Mouse (Mus musculus) limb, embryonic 12.5 days (tissue): ENCODE measurements around the gene Pdha2. TPM values are rescaled to one million over a fixed set of nuclear protein-coding genes. Genes with fewer than 3 reads are reported as not detected.

Source experiments
- ATAC-seq: fragments of 200-750 bp; cut with Nextera tagmentation; 2 replicates; pipeline ENCODE4 v1.8.0; 2017; ENCODE audit warnings: low read depth, moderate TSS enrichment; ENCODE audit not compliant: insufficient number of reproducible peaks, insufficient read depth, low FRiP score, low TSS enrichment
- H3K27ac ChIP-seq: fragments of 300-500 bp; sonication (generic); 2 replicates; pipeline ENCODE4 v1.5.1; 2016; ENCODE audit warnings: mild to moderate bottlenecking, moderate library complexity
- H3K27me3 ChIP-seq: fragments of 300-500 bp; sonication (generic); 2 replicates; pipeline ENCODE4 v1.6.1; 2016; ENCODE audit warnings: mild to moderate bottlenecking, moderate library complexity
- H3K36me3 ChIP-seq: fragments of 300-500 bp; sonication (generic); 2 replicates; pipeline ENCODE4 v1.6.1; 2016; ENCODE audit warnings: mild to moderate bottlenecking, moderate library complexity
- H3K4me1 ChIP-seq: fragments of 300-500 bp; sonication (generic); replicated peaks from 2 replicates; pipeline ENCODE4 v1.6.1; 2016
- H3K4me2 ChIP-seq: fragments of 300-500 bp; sonication (generic); 2 replicates; pipeline ENCODE4 v1.6.1; 2016; ENCODE audit warnings: mild to moderate bottlenecking, moderate library complexity
- H3K4me3 ChIP-seq: fragments of 300-500 bp; sonication (generic); replicated peaks from 2 replicates; pipeline ENCODE4 v1.5.1; 2016; ENCODE audit warnings: mild to moderate bottlenecking
- H3K9ac ChIP-seq: fragments of 300-500 bp; sonication (generic); replicated peaks from 2 replicates; pipeline ENCODE4 v1.6.1; 2016; ENCODE audit warnings: mild to moderate bottlenecking, moderate library complexity
- H3K9me3 ChIP-seq: fragments of 300-500 bp; sonication (generic); 2 replicates; pipeline ENCODE4 v1.6.1; 2016; ENCODE audit warnings: mild to moderate bottlenecking, moderate library complexity
- WGBS: fragments of 180-500 bp; shearing (Covaris S2); methylation state at CpG from one replicate; pipeline ENCODE4 v1.1.7; 2016; 5-methylcytosine and 5-hydroxymethylcytosine counted together
- polyA plus RNA-seq: library from polyadenylated mRNA; unstranded; fragments of >200 nt; fragmentation: Nextera tagmentation; extraction: Ambion mirVana; gene quantifications from 2 replicates; pipeline ENCODE4 v1.2.1, GENCODE M21; 2016

Gene Pdha2
- polyA plus RNA-seq, 1 experiment from 2014 or later: not detected

DNA sequence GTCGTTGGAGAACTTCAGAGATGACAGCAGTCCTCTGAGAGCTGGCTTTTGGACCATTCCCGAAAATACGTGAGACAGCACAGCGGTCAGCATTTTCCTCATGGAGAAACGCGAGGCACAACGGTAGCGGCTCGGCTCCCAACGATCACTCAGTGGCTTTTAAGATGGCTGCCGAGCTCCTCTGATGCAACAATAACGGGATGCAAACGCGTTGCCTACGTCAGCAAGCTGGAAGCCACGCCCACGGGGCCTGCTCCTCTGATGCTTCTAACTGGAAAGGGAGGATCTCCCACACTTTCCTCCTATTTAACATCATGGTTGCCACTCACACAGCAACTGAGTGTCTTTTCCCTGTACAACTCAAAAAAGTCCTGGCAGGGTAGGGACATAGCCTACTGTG is 511 bp downstream of the Pdha2 start:
- no peak for ATAC-seq
- 97% methylated on average over 17 of the region's 17 CpGs for WGBS
- Histone ChIP-seq H3K4me1 (no peaks in the 10 kb centered on the region), H3K9me3 (peaks cover 8% of the 10 kb centered on the region; the same call in 1 of the 2 replicates), H3K9ac (no peak overlapping the region), H3K36me3 (no peaks in the 10 kb centered on the region), H3K27me3 (no peaks in the 10 kb centered on the region), H3K4me3 (no peak overlapping the region), H3K4me2 (no peak overlapping the region), H3K27ac (no peak overlapping the region)

DNA sequence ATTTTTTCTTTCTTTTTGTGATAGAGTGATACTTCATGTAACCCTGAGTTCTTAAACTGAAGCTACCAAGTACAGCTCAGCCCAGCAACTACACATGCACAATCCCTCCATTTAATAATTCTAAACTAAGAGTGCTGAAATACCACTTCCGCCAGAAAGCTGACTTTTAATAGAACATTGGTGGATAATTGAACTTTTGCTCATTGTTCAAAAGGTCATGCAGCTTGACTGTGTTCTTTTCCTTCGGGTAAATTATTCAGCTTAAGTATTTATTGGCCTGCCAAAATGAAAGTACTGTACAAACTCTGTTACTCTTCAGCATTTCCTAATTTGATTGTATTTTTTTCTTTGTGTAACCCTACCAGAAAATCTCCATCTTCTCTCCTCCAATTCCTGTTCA is 10.4 kb downstream of the Pdha2 start:
- WGBS: 70% methylated on average over 2 of the region's 2 CpGs
- Histone ChIP-seq H3K9ac (no peak overlapping the region), H3K36me3 (no peaks in the 10 kb centered on the region), H3K9me3 (no peaks in the 10 kb centered on the region), H3K27me3 (no peaks in the 10 kb centered on the region), H3K4me3 (no peak overlapping the region), H3K27ac (no peak overlapping the region), H3K4me2 (no peak overlapping the region), H3K4me1 (no peaks in the 10 kb centered on the region)
- no peak for ATAC-seq

DNA sequence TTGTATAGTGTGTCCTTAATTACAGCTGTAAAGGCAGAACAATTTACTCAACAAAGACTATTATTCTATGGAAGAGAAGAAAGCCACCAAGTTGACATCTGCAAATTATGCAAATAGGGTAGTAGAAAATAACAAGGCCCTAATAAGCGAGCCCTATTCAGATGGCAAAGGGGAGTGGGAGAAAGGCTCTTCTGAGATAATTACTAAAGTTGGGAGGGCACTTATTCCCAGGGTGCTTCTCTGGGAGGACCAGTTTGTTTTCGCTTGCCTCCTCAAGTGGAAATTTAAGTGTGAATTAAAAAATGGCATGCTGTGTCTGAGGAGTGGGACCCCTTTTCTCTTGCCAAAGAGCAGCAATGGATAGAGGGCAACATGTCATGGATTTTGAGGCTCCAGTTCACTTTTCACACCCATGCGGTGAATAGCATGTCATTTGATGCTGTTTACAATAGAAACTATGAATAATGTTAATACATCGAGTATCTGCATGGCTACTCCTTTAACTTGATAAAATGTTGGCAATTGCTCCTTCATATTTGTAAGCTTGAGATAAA is 14.8 kb downstream of the Pdha2 start:
- Histone ChIP-seq H3K4me2 (no peak overlapping the region), H3K9me3 (no peaks in the 10 kb centered on the region), H3K27ac (no peak overlapping the region), H3K36me3 (no peaks in the 10 kb centered on the region), H3K27me3 (no peaks in the 10 kb centered on the region), H3K4me1 (no peaks in the 10 kb centered on the region), H3K4me3 (no peak overlapping the region), H3K9ac (no peak overlapping the region)
- WGBS: 76% methylated on average over 4 of the region's 4 CpGs
- no peak for ATAC-seq

DNA sequence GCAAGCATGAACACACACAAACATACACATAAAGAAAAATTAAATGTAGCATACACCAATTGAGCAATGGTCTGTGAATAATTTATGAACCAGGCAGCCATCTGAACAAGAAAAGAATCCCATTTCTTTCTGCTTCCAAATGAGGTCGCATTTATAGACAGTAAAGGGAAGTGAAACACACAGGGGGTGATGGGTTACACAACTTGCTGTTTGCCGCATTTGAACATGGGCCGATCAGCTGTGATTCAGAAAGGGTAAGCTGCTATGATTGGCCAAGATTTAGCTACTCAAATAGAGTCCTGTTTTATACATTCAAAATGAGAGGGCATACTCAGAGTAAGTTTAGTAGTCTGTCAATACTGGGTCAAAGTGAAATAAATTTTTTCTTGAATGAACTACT is 20.5 kb downstream of the Pdha2 start:
- Histone ChIP-seq H3K4me1 (no peaks in the 10 kb centered on the region), H3K36me3 (no peaks in the 10 kb centered on the region), H3K4me2 (no peak overlapping the region), H3K27ac (no peak overlapping the region), H3K4me3 (no peak overlapping the region), H3K9ac (no peak overlapping the region), H3K27me3 (no peaks in the 10 kb centered on the region), H3K9me3 (no peaks in the 10 kb centered on the region)
- WGBS: 81% methylated on average over 3 of the region's 3 CpGs
- no peak for ATAC-seq

DNA sequence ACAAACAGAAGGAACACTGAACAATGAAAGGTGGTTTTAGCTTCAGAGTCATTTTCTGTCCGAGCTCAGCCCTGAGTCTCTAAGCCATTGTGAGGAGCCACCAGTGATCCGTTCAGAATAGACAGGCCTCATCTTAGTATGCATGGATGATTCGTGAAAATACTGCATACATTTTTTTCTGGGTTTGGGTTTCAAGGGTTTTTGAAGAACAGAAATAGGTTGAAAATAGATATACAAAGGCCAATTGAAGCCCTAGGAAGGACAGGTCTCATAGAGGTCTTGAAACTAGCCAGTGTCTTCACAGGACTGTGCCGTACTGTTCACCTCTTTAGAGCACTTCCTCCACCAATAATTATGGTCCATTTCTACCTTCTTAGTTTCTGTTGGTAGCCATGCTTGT is 21.7 kb downstream of the Pdha2 start:
- 81% methylated on average over 4 of the region's 4 CpGs for WGBS
- ATAC-seq: no peak
- Histone ChIP-seq H3K9ac (no peak overlapping the region), H3K4me3 (no peak overlapping the region), H3K9me3 (no peaks in the 10 kb centered on the region), H3K4me2 (no peak overlapping the region), H3K4me1 (no peaks in the 10 kb centered on the region), H3K36me3 (no peaks in the 10 kb centered on the region), H3K27me3 (no peaks in the 10 kb centered on the region), H3K27ac (no peak overlapping the region)

DNA sequence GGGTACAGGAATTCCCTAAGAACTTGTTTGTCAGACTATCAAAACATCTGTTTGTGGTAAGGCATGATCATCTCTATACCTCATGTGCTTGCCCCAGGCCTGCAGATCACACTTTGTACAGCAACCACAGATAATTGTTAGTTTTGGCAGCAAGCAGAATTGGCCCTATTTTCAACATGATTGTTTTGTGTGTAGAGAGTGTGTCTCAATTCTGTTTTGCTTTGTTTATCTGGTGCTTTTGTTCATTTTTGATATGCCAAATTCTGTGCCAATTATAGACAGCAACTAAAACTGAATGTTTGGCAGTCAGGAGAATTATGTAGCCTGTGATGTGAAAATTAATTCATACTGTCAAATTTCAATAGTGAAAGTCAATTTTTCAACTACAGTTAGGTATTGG is 51.2 kb downstream of the Pdha2 start:
- Histone ChIP-seq H3K4me3 (no peak overlapping the region), H3K4me2 (no peak overlapping the region)

More for the DNA sequence above, 51.2 kb downstream of the Pdha2 start:
- no peaks in the 10 kb centered on the region for H3K27me3 ChIP-seq
- no peaks in the 10 kb centered on the region for H3K9me3 ChIP-seq
- ATAC-seq: no peak
- no peak overlapping the region for H3K9ac ChIP-seq
- H3K27ac ChIP-seq: no peak overlapping the region
- H3K4me1 ChIP-seq: no peaks in the 10 kb centered on the region
- no peaks in the 10 kb centered on the region for H3K36me3 ChIP-seq
